Mouse (Mus musculus): Measurements from ENCODE around the gene Taco1.
"Not testable (repeated sequence)": the region's sequence is repeated elsewhere in the genome, so short reads cannot be mapped to it uniquely, and the experiment has no call there.

The Taco1 gene

GRCm38 (mm10) chr11:106065923-106066571 is at the start of gene Taco1:
Taco1 (plus strand) TSS chr11:106066061.
- peak; percentile 96 for DNase-seq (ENCODE audit: low read depth, low spot score)

GRCm38 (mm10) chr11:106016440-106016839 is 49.4 kb upstream of the Taco1 start:
- no peak for DNase-seq (ENCODE audit: low read depth, low spot score)

GRCm38 (mm10) chr11:106020051-106020763 is 45.7 kb upstream of the Taco1 start:
- DNase-seq (ENCODE audit: low read depth, low spot score) = peak; percentile 77

GRCm38 (mm10) chr11:106025774-106026173 is 40.1 kb upstream of the Taco1 start:
- DNase-seq (ENCODE audit: low read depth, low spot score) = no peak

- peak; percentile 44 for DNase-seq (ENCODE audit: low read depth, low spot score)
These were observed 39.3 kb upstream of the Taco1 start for GRCm38 (mm10) chr11:106026465-106027151.

- DNase-seq (ENCODE audit: low read depth, low spot score) = no peak
These were observed 38.3 kb upstream of the Taco1 start for GRCm38 (mm10) chr11:106027607-106028006.

- DNase-seq (ENCODE audit: low read depth, low spot score) = not testable (repeated sequence)
These were observed 33.8 kb upstream of the Taco1 start for GRCm38 (mm10) chr11:106032074-106032473.

GRCm38 (mm10) chr11:106033491-106033919 is 32.4 kb upstream of the Taco1 start:
- no peak for DNase-seq (ENCODE audit: low read depth, low spot score)

- no peak for DNase-seq (ENCODE audit: low read depth, low spot score)
These were observed 30.9 kb upstream of the Taco1 start for GRCm38 (mm10) chr11:106034986-106035385.

- DNase-seq (ENCODE audit: low read depth, low spot score) = peak; percentile 98
These were observed 29.1 kb upstream of the Taco1 start, which contains the start of gene Dcaf7 for GRCm38 (mm10) chr11:106036548-106037417. Dcaf7 (plus strand) TSS chr11:106036872.

- DNase-seq (ENCODE audit: low read depth, low spot score) = peak; percentile 90
These were observed 28.5 kb upstream of the Taco1 start for GRCm38 (mm10) chr11:106037418-106037751.

- no peak for DNase-seq (ENCODE audit: low read depth, low spot score)
These were observed 21.5 kb upstream of the Taco1 start for GRCm38 (mm10) chr11:106044349-106044748.

- DNase-seq (ENCODE audit: low read depth, low spot score) = no peak
These were observed 20.6 kb upstream of the Taco1 start for GRCm38 (mm10) chr11:106045256-106045655.

GRCm38 (mm10) chr11:106045780-106046179 is 20.1 kb upstream of the Taco1 start:
- no peak for DNase-seq (ENCODE audit: low read depth, low spot score)

GRCm38 (mm10) chr11:106046584-106046983 is 19.3 kb upstream of the Taco1 start:
- DNase-seq (ENCODE audit: low read depth, low spot score) = no peak

GRCm38 (mm10) chr11:106053921-106054320 is 11.9 kb upstream of the Taco1 start:
- DNase-seq (ENCODE audit: low read depth, low spot score) = no peak

- DNase-seq (ENCODE audit: low read depth, low spot score) = no peak
These were observed 11.3 kb upstream of the Taco1 start for GRCm38 (mm10) chr11:106054600-106054999.

GRCm38 (mm10) chr11:106055341-106055740 is 10.5 kb upstream of the Taco1 start:
- DNase-seq (ENCODE audit: low read depth, low spot score) = no peak

- DNase-seq (ENCODE audit: low read depth, low spot score) = no peak
These were observed 8.9 kb upstream of the Taco1 start for GRCm38 (mm10) chr11:106056819-106057491.

- peak; percentile 11 for DNase-seq (ENCODE audit: low read depth, low spot score)
These were observed 7.8 kb upstream of the Taco1 start for GRCm38 (mm10) chr11:106058020-106058419.

- no peak for DNase-seq (ENCODE audit: low read depth, low spot score)
These were observed 5.3 kb upstream of the Taco1 start for GRCm38 (mm10) chr11:106060549-106060948.

Data from ES-CJ7 (cell line).